Mouse (Mus musculus): ENCODE measurements around the gene Lingo1. TPM values are rescaled to one million over a fixed set of nuclear protein-coding genes. Genes with fewer than 3 reads are reported as not detected.

Gene Lingo1
- total RNA-seq, 2 experiments from 2014 or later, result 249 to 268 TPM

DNA sequence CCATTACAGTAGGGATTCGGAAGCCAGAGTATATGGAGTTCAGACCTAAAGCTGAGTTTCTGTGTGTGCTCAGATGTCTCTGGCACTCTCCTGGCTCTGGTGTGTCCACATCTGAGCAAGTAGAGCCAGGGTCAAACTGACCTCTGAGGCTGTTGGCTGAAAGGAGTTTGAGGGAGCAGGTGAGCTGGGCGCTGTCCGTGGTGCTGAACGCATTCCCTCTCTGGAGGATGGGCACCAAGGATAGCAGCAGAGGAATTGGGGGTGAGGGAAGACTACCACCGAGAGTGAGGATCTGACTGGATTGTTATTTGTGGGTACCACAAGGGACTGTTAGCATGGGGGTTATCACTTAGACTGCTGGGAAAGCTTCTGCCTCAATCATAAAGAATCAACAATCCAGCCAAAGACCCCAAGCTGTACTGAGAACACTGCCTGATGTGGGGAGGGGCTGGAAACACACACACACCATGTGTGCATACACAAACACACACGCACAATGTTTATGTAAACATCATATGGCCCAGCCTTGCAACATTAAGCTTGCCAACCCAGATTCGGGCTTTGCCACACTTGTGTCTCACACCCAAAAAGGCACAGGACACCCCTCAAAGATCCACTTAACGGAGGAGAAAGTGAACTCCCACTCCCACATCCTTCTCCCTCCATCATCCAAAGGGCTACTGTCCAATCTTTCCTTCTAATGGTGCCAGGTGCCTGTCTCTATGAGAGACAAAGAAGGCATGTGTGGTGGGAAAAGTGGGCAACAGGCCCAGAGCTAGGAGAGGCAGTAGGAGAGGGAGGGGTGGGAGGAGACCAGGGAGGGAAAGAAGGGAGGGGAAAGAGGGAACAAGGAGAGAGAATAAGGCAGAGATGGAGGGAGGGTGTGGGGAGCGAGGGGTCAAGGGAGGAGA is 57.8 kb downstream of the Lingo1 start:
- Histone ChIP-seq H3K27ac (peak overlapping the region; percentile 23; the same call in 1 of the 2 replicates), H3K4me3 (no peak overlapping the region)
- peak in 1 of 2 experiments; percentile 65 for DNase-seq (ENCODE audit: low spot score in 2 of 2)

DNA sequence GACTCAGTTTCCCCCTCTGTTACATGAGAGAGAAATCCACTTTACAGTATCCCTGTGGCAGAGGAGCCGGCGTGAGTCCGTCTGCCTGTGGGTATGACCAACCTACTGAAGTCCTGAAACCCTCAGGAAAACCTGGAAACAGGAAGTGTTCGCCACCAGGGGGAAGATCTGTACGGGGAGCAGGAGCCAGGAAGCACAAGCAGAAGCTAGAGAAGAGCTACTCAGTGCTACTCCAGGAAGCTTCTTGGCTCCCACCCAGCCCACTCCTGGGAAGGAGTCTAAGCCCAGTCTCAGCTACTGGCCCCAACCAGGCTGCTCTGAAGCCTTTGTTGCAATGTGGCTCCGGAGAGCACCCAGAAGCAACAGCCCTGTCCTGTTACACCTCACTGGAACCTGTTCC is 61.9 kb downstream of the Lingo1 start:
- Histone ChIP-seq H3K4me3 (no peak overlapping the region), H3K27ac (no peak overlapping the region)
- no peak for DNase-seq (ENCODE audit: low spot score in 2 of 2)
- TF ChIP-seq CTCF (conservative IDR thresholded peaks at IDR 0.05), result peak; percentile 17

More for the DNA sequence above, 57.8 kb downstream of the Lingo1 start:
- TF ChIP-seq CTCF (conservative IDR thresholded peaks at IDR 0.05), result no peak

- no peak overlapping the region for H3K4me3 ChIP-seq
- no peak for DNase-seq (ENCODE audit: low spot score in 2 of 2)
- no peak for TF ChIP-seq CTCF (conservative IDR thresholded peaks at IDR 0.05)
- no peak overlapping the region for H3K27ac ChIP-seq
Observed at GRCm38 (mm10) chr9:56730997-56731396, 65.3 kb downstream of the Lingo1 start.

GRCm38 (mm10) chr9:56729145-56729544 is 67.1 kb downstream of the Lingo1 start:
- TF ChIP-seq CTCF (conservative IDR thresholded peaks at IDR 0.05), result no peak
- Histone ChIP-seq H3K27ac (no peak overlapping the region), H3K4me3 (no peak overlapping the region)
- DNase-seq (ENCODE audit: low spot score in 2 of 2), result no peak

DNA sequence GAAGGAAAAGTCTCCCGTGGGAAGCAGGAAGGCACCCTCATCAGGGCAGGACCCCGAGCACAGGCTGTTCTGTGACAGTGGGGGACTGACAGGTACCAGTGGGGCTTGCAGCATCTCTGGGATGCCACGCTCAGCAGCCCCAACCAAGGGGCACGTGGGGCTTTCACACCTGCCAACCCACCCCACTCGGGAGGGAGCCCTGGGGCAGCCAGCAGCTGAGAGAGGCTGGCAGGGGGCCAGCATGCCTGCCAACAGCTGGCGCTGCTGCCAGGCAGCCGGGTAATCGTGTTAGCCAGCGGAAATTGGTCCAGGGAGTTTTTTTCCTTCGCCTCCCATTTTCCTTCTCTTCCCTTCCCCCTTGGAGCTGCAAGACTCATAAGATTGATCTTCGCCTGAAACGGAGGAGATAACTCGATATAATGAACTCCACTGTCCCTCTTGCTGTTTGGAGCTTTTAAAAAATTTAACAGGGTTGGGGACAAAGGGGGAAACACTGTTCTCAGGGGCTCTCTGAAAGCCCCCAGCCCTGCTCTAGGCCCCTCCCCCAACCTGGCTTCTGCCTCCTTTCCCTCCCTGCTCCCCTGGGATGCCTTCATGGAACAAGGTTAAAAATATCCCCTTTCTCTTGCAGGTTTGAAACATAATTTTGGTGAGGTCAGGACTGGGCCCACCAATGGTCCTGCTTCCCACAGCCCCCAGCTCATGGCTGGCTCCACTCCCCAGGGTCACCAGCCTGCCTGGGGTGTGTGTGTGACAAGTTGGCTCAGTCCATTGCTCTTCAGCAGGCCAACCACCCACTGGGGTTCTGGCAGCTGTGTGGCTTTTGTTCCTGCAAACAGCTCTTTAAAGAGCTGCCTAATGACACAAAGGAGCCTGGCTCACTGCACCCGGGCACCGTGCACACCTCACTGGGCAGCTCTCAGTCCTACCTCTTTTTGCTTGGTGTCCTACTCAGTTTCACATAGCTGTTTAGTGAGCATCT is 68.3 kb downstream of the Lingo1 start:
- peak; percentile 55 for DNase-seq (ENCODE audit: low spot score in 2 of 2)
- Histone ChIP-seq H3K27ac (peak overlapping the region; percentile 20; the same call in 1 of the 2 replicates), H3K4me3 (no peak overlapping the region)
- TF ChIP-seq CTCF (conservative IDR thresholded peaks at IDR 0.05), result no peak

DNA sequence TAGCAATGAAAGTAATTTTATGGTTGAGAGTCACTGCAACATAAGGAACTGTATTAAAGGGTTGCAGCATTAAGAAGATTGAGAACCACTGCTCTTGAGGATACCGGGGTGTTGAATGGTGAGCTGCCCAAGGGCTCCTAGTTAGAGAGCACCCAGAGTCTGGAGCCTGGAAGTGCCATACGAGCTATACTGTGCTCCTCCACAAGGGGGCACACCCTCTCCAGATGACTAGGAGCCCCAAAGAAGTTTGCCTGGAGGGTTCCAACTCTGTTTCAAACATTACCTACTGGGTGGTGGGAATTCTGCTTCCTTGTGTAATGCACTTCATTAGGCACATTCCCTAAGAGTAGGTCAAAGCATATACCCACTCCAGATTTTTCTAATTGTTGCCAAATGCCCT is 70.5 kb downstream of the Lingo1 start:
- no peak overlapping the region for H3K4me3 ChIP-seq
- no peak overlapping the region for H3K27ac ChIP-seq
- peak; percentile 94 for TF ChIP-seq CTCF (conservative IDR thresholded peaks at IDR 0.05)
- DNase-seq (ENCODE audit: low spot score in 2 of 2), result peak; percentile 69 to 90

DNA sequence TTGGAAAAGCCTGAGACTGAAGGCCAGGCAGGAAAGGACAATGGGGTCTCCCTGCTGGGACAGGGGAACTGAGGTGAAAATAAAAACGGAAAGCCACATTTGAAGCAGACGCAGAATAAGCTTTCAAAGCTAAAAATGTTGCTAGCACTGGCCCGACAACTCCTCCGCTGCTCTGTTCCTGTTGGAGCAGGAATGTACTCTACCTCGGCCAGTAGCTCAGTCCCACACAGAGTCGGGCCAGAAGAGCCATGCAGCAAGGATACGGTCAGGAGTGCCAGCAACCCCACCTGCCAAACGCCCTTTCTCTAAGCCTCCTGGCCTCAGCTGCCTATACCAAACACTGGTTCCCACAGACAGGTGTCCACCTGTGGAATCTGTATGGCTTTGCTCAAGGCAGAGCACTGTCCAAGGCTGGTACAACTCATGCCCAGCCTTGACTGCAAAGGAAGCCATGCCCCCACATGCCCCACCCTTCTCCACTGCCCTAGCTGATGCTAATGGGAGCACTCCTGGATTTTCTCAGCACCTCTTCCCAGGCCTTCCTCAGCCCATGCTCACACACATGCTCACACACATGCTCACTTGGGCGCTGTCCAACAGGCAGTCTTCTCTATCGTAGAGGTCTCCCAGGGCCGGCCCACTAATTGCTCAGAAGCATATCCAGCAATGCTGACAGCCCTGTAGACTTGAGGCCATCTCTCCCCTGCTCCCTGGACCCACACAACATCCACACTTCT is 74.0 kb downstream of the Lingo1 start:
- Histone ChIP-seq H3K27ac (peak overlapping the region; percentile 28; the same call in 1 of the 2 replicates), H3K4me3 (no peak overlapping the region)
- DNase-seq (ENCODE audit: low spot score in 2 of 2), result no peak
- TF ChIP-seq CTCF (conservative IDR thresholded peaks at IDR 0.05), result no peak

GRCm38 (mm10) chr9:56718984-56719383 is 77.3 kb downstream of the Lingo1 start:
- Histone ChIP-seq H3K27ac (no peak overlapping the region), H3K4me3 (no peak overlapping the region)
- DNase-seq (ENCODE audit: low spot score in 2 of 2), result no peak
- TF ChIP-seq CTCF (conservative IDR thresholded peaks at IDR 0.05), result no peak

GRCm38 (mm10) chr9:56716565-56716964 is 79.7 kb downstream of the Lingo1 start:
- Histone ChIP-seq H3K27ac (no peak overlapping the region), H3K4me3 (no peak overlapping the region)
- no peak for DNase-seq (ENCODE audit: low spot score in 2 of 2)
- no peak for TF ChIP-seq CTCF (conservative IDR thresholded peaks at IDR 0.05)

DNA sequence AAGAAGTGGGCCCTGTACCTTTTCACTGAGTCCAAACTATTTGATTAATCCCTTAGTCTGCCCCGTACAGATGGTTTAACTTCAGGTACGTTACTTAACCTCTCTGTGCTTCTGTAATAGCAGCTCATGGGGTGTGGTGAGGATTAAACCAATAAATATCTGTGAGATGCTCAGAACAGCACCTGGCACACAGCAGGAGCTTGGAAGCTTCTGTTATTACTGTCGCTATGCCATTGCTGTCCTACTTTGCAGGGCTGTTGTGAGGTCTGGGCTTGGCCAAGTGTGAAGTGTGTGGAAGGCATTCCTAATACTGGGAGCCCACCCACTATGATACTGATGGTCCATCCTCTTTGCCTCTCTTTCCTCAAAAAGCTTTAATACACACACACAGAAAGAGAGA is 80.2 kb downstream of the Lingo1 start:
- no peak overlapping the region for H3K27ac ChIP-seq
- no peak overlapping the region for H3K4me3 ChIP-seq
- TF ChIP-seq CTCF (conservative IDR thresholded peaks at IDR 0.05), result no peak
- no peak for DNase-seq (ENCODE audit: low spot score in 2 of 2)

DNA sequence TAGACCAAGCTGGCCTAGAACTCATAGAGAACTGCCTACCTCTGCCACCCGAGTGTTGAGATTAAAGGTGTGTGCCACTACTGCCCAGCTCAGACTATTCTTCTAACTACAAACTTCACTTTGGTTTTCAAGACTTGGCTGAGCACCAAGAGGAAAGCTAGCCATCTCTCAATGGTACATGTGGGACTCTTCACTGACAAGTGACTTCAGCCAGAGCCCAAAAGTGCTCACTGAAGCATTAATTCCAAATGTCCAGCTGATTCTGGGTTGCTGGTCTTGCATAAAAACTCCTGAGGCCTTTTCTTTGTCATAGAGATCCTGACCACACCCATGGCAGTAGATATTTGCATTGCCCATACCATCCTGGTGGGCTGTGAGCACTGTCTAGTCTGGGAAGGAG is 81.9 kb downstream of the Lingo1 start:
- no peak for DNase-seq (ENCODE audit: low spot score in 2 of 2)
- no peak overlapping the region for H3K27ac ChIP-seq
- TF ChIP-seq CTCF (conservative IDR thresholded peaks at IDR 0.05), result no peak
- no peak overlapping the region for H3K4me3 ChIP-seq

DNA sequence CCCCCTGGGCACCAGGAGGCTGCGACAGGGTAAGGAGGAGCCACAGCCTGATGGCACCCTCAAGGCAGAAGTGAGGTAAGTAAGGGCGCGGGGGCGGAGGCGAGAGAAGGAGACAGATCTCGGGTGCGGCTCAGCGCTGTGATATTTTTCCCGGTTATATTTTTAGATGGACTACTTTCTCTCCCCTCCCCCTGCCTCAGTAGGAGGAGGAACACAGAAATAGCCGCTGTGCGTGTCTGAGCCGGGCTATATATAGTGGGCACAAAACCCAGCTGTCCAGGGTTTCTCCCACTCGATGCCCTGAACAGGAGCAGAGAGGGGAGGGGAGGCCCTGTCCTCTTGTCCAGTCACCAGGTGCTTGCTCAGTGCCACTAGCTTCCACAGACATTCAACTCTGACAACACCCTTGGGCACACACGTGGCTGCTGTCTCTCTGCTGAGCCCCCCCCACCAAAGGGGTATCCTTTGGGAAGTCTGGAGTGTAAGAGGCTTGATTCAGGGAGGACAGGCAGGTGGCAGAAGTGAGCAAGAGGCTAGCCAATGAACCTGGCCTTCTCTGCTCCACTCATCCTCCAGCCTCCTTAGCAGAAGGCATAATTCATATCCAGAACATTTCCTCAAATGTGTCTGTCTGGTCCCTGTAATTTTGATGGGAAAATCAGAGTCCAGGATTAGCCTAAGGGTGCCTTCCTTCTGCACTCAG is 83.5 kb downstream of the Lingo1 start:
- peak overlapping the region; percentile 44; the same call in 1 of the 2 replicates for H3K27ac ChIP-seq
- TF ChIP-seq CTCF (conservative IDR thresholded peaks at IDR 0.05), result peak; percentile 56
- DNase-seq (ENCODE audit: low spot score in 2 of 2), result peak; percentile 53 to 67
- no peak overlapping the region; the same call in 1 of the 2 replicates for H3K4me3 ChIP-seq
